Mouse (Mus musculus) cortical plate, adult 2 months (tissue): Measurements from ENCODE around the gene Bloc1s3.

Source experiments
- CTCF ChIP-seq: fragments of 200-500 bp; IDR thresholded peaks from 2 replicates; pipeline ENCODE4 v1.5.1; 2011; ENCODE audit warnings: mild to moderate bottlenecking, control low read depth, low read length; ENCODE audit not compliant: insufficient read depth; ENCODE audit errors: extremely low read depth
- POLR2A ChIP-seq: fragments of 200-500 bp; IDR thresholded peaks from 2 replicates; pipeline ENCODE4 v1.6.1; 2011; ENCODE audit warnings: mild to moderate bottlenecking, low read length, control low read depth; ENCODE audit not compliant: insufficient read depth; ENCODE audit errors: extremely low read depth

GRCm38 (mm10) chr7:19503481-19504068 is 4.6 kb downstream of the Bloc1s3 start:
- TF ChIP-seq POLR2A (no peak), CTCF (peak; percentile 90)
